Mouse (Mus musculus) right cerebral cortex, postnatal 10 days (tissue): Measurements from ENCODE around the gene Mast1.

ENCODE experiments used
- DNase-seq, 2 experiments: peaks; one replicate each; pipeline ENCODE4 v3.0.0; 2021; ENCODE audit warnings: low spot score in 2 of 2

Mast1 gene

GRCm38 (mm10) chr8:84936962-84937546 is at the start of gene Mast1:
Gene Mast1 (minus strand): TSS chr8:84937359.
- peak; percentile 83 to 86 for DNase-seq

- no peak for DNase-seq
These were observed 49.3 kb upstream of the Mast1 start for GRCm38 (mm10) chr8:84986379-84986945.

GRCm38 (mm10) chr8:84985684-84986378 is 48.7 kb upstream of the Mast1 start:
- peak; percentile 96 for DNase-seq

- DNase-seq = no peak
These were observed 48.0 kb upstream of the Mast1 start for GRCm38 (mm10) chr8:84985049-84985683.

- DNase-seq = peak in 1 of 2 experiments; percentile 55
These were observed 47.3 kb upstream of the Mast1 start for GRCm38 (mm10) chr8:84984294-84985048.

- DNase-seq = no peak
These were observed 45.4 kb upstream of the Mast1 start for GRCm38 (mm10) chr8:84982499-84983011.

- peak; percentile 46 to 48 for DNase-seq
These were observed 44.7 kb upstream of the Mast1 start for GRCm38 (mm10) chr8:84981644-84982498.

GRCm38 (mm10) chr8:84980622-84981358 is 43.6 kb upstream of the Mast1 start:
- peak; percentile 83 to 88 for DNase-seq

- peak; percentile 95 for DNase-seq
These were observed 42.7 kb upstream of the Mast1 start for GRCm38 (mm10) chr8:84979599-84980421.

GRCm38 (mm10) chr8:84978248-84978940 is 41.2 kb upstream of the Mast1 start, which contains the start of gene Junb:
Gene Junb (minus strand): TSS chr8:84978718.
- peak; percentile 96 to 97 for DNase-seq

- DNase-seq = peak; percentile 79 to 83
These were observed 40.5 kb upstream of the Mast1 start for GRCm38 (mm10) chr8:84977435-84978247.

- DNase-seq = peak in 1 of 2 experiments; percentile 45
These were observed 39.7 kb upstream of the Mast1 start for GRCm38 (mm10) chr8:84976763-84977434.

- DNase-seq = peak; percentile 96 to 97
These were observed 39.0 kb upstream of the Mast1 start for GRCm38 (mm10) chr8:84976031-84976762.

- DNase-seq = peak; percentile 72 to 76
These were observed 38.3 kb upstream of the Mast1 start for GRCm38 (mm10) chr8:84975434-84975833.

GRCm38 (mm10) chr8:84974543-84975142 is 37.5 kb upstream of the Mast1 start:
- DNase-seq = no peak
